Comparison of ENCODE assay signal across 10 mouse cellular contexts in the genomic region with DNA sequence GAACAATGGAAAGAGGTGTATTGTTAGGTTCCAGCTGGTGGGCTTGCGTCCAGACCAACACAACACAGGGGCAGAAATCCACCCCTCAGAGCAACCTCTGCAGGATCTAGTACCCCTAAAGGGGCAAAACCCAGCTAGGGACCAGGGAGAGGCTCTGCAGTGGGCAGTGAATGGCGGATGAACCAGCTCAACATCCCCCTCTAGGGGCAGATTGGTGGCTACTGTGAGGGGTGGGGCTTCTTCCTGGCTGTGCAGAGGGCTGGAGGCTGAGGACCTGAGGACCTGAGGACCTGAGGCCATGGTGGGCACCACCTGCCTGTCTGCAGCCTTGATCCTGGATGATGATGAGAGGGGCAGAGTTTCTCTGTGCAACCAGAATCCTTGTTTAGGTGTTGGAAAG. TPM values are rescaled to one million over a fixed set of nuclear protein-coding genes. Genes with fewer than 3 reads are reported as not detected.
A peak's percentile ranks its signal among the peaks of the same experiment; 100 is the strongest.
DNase-seq lines count a peak whose midpoint lies in the region; ATAC-seq and TF ChIP-seq lines count a peak whose summit lies in the region.
"Had no signal": no experiment of that assay in that cellular context is flagged by ENCODE, and none has a peak within 500 bp of the region (broad histone marks: within the 10 kb centered on the region; RNA-seq: fewer than 3 reads in every experiment).

No protein-coding gene starts in this region.

- 0 out of 2 replicates have a peak, but pooled peaks have one; percentile 23 for ATAC-seq in intestine, embryonic 16.5 days
- ATAC-seq in intestine, embryonic 15.5 days, result no peak

- no peak for TF ChIP-seq EP300 in CH12.LX (IDR thresholded peaks at IDR 0.05; ENCODE audit: low read length)

- H3K36me3 ChIP-seq in intestine, embryonic 16.5 days (ENCODE audit: control insufficient read depth, insufficient read depth, low read length), result no peaks in the 10 kb centered on the region
- H3K36me3 ChIP-seq in intestine, embryonic 15.5 days, result no peaks in the 10 kb centered on the region
- peaks cover 0 to 9% of the 10 kb centered on the region in 2 experiments for H3K36me3 ChIP-seq in CH12.LX (replicated peaks in 1 of 2; ENCODE audit: control insufficient read depth in 1 of 2, insufficient read depth in 1 of 2, low read length in 1 of 2)
- H3K36me3 ChIP-seq: midbrain, embryonic 12.5 days had no signal

- H3K9ac ChIP-seq in intestine, embryonic 16.5 days (ENCODE audit: low read depth, low read length), result no peak overlapping the region
- H3K9ac ChIP-seq in intestine, embryonic 15.5 days, result no peak overlapping the region
- H3K9ac ChIP-seq in CH12.LX (ENCODE audit: insufficient read depth, low read depth), result no peak overlapping the region
- H3K9ac ChIP-seq: midbrain, embryonic 12.5 days had no signal

- no peaks in the 10 kb centered on the region for H3K27me3 ChIP-seq in intestine, embryonic 16.5 days (replicated peaks; ENCODE audit: control insufficient read depth, insufficient read depth, low read length)
- H3K27me3 ChIP-seq in intestine, embryonic 15.5 days (replicated peaks), result no peaks in the 10 kb centered on the region
- no peaks in the 10 kb centered on the region for H3K27me3 ChIP-seq in CH12.LX (replicated peaks)
- H3K27me3 ChIP-seq: midbrain, embryonic 12.5 days had no signal

- no peaks in the 10 kb centered on the region for H3K79me2 ChIP-seq in CH12.LX (replicated peaks; ENCODE audit: control insufficient read depth, extremely low read depth, insufficient read depth, poor library complexity, severe bottlenecking)

- in situ Hi-C loops in CH12.LX (cut with MboI; ENCODE audit: low pct_ligation_motif_present, low pct_unique_long_range_greater_than_20kb, low sequenced_read_pairs), result loop anchor here (25.0 kb wide), 1 partner anchor 331 kb away; a partner anchor contains a TSS

- H3K4me3 ChIP-seq in intestine, embryonic 16.5 days (ENCODE audit: low read length), result no peak overlapping the region
- no peak overlapping the region for H3K4me3 ChIP-seq in intestine, embryonic 15.5 days (replicated peaks)
- no peak overlapping the region for H3K4me3 ChIP-seq in CH12.LX (replicated peaks in 1 of 3; ENCODE audit: low read depth in 2 of 3, low read length in 2 of 3, poor library complexity in 1 of 3)
- H3K4me3 ChIP-seq: erythroblast, embryonic 14.5 days; midbrain, embryonic 12.5 days had no signal

- no peak for TF ChIP-seq POLR2A in CH12.LX (IDR thresholded peaks at IDR 0.05; ENCODE audit: low read depth, low read length)

- TF ChIP-seq CTCF in CH12.LX (conservative IDR thresholded peaks at IDR 0.05 in 1 of 2, IDR thresholded peaks at IDR 0.05 in 1 of 2; ENCODE audit: low read depth in 2 of 2, low read length in 2 of 2), result peak in 1 of 2 experiments; percentile 54; a peak in 3 of 4 replicates

- 32% methylated on average over 2 of the region's 2 CpGs for WGBS in intestine, embryonic 16.5 days
- 27% methylated on average over 2 of the region's 2 CpGs for WGBS in intestine, embryonic 15.5 days

- H3K9me3 ChIP-seq in intestine, embryonic 16.5 days (ENCODE audit: control insufficient read depth, low read length), result no peaks in the 10 kb centered on the region
- no peaks in the 10 kb centered on the region for H3K9me3 ChIP-seq in intestine, embryonic 15.5 days
- no peaks in the 10 kb centered on the region for H3K9me3 ChIP-seq in CH12.LX (replicated peaks; ENCODE audit: low read length)
- H3K9me3 ChIP-seq: midbrain, embryonic 12.5 days had no signal

- H3K4me2 ChIP-seq in intestine, embryonic 16.5 days (ENCODE audit: low read depth, low read length), result no peak overlapping the region
- no peak overlapping the region for H3K4me2 ChIP-seq in intestine, embryonic 15.5 days (replicated peaks)
- no peak overlapping the region for H3K4me2 ChIP-seq in CH12.LX (ENCODE audit: insufficient read depth, low read depth, poor library complexity, severe bottlenecking)
- H3K4me2 ChIP-seq: midbrain, embryonic 12.5 days had no signal

- peak; percentile 22 for DNase-seq in CH12.LX (ENCODE audit: extremely low read depth)
- DNase-seq in c-Kit-positive CD71-positive TER-119-negative erythroid progenitor cells, embryonic 14.5 days (ENCODE audit: low read depth), result peak; percentile 10
- DNase-seq in mesoderm, embryonic 11.5 days (ENCODE audit: low read depth, low spot score), result peak; percentile 25
- no peak for DNase-seq in urinary bladder, postnatal 25 days (ENCODE audit: low spot score)
- no peak for DNase-seq in gastrocnemius, postnatal 10 days
- no peak for DNase-seq in kidney, postnatal 10 days

- no peak overlapping the region for H3K27ac ChIP-seq in intestine, embryonic 16.5 days (ENCODE audit: low read length)
- H3K27ac ChIP-seq in intestine, embryonic 15.5 days, result no peak overlapping the region
- no peak overlapping the region for H3K27ac ChIP-seq in CH12.LX (ENCODE audit: insufficient read depth, low read depth)
- H3K27ac ChIP-seq: midbrain, embryonic 12.5 days had no signal

- dilution Hi-C loops in CH12.LX (cut with MboI; ENCODE audit: extremely low pct_ligation_motif_present, extremely low pct_unique_long_range_greater_than_20kb, low sequenced_read_pairs), result no loop called here

- no peaks in the 10 kb centered on the region for H3K4me1 ChIP-seq in intestine, embryonic 16.5 days (ENCODE audit: control insufficient read depth, insufficient read depth, low read length)
- no peaks in the 10 kb centered on the region for H3K4me1 ChIP-seq in intestine, embryonic 15.5 days (replicated peaks)
- no peaks in the 10 kb centered on the region for H3K4me1 ChIP-seq in CH12.LX (ENCODE audit: control insufficient read depth in 1 of 2, insufficient read depth in 2 of 2)
- H3K4me1 ChIP-seq: midbrain, embryonic 12.5 days had no signal

- peak; percentile 21 for TF ChIP-seq RAD21 in CH12.LX (IDR thresholded peaks at IDR 0.05; ENCODE audit: low read depth, low read length)

TF ChIP-seq in CH12.LX, 34 proteins besides CTCF, POLR2A, EP300 and RAD21:
- TF ChIP-seq MAZ (IDR thresholded peaks at IDR 0.05; ENCODE audit: low read depth, low read length), result no peak
- TF ChIP-seq UBTF (IDR thresholded peaks at IDR 0.05; ENCODE audit: low read depth, low read length), result no peak
- TF ChIP-seq ZC3H11A (IDR thresholded peaks at IDR 0.05; ENCODE audit: low read depth, low read length), result no peak
- no peak for TF ChIP-seq CHD1 (IDR thresholded peaks at IDR 0.05; ENCODE audit: low read depth, low read length)
- 0 out of 2 replicates have a peak, but pooled peaks have one; percentile 12 for TF ChIP-seq ELF1 (IDR thresholded peaks at IDR 0.05; ENCODE audit: low read depth, low read length)
- no peak for TF ChIP-seq NRF1 (IDR thresholded peaks at IDR 0.05; ENCODE audit: low read depth, low read length)

RNA-seq across cellular contexts. Expression of a gene that starts 35.8 kb away (rescaled TPM):
- 48.0 and 49.6 TPM in 2 replicates for polyA plus RNA-seq in intestine, embryonic 16.5 days (2015; fragmentation: Nextera tagmentation; extraction: Ambion mirVana)
- 51.7 and 52.7 TPM in 2 replicates for polyA plus RNA-seq in intestine, embryonic 15.5 days (2015; fragmentation: Nextera tagmentation; extraction: Ambion mirVana)
- total RNA-seq in CH12.LX (2012; rRNA removed), result 27.9 and 29.2 TPM in 2 replicates
- total RNA-seq in CH12.LX (2014; rRNA removed), result 25.1 and 26.6 TPM in 2 replicates
- polyA plus RNA-seq in CH12.LX (2012; ENCODE audit: insufficient read length, low read depth), result 32.9 and 33.4 TPM in 2 replicates
- total RNA-seq in gastrocnemius, postnatal 10 days (2021), result 10 to 100 TPM; 52.0 to 56.6 TPM

RNA-seq across cellular contexts. Expression of a gene that starts 36.1 kb away (rescaled TPM):
- polyA plus RNA-seq in intestine, embryonic 16.5 days (2015; fragmentation: Nextera tagmentation; extraction: Ambion mirVana), result 0.15 and 0.32 TPM in 2 replicates
- polyA plus RNA-seq in intestine, embryonic 15.5 days (2015; fragmentation: Nextera tagmentation; extraction: Ambion mirVana), result 0.26 and 0.30 TPM in 2 replicates
- total RNA-seq in CH12.LX (2012; rRNA removed) (0.08 and 0.21 TPM in 2 replicates), CH12.LX (2014; rRNA removed) (0.16 and 0.22 TPM in 2 replicates)
- 0.26 TPM in 1 of 2 replicates, not detected in the other for polyA plus RNA-seq in CH12.LX (2012; ENCODE audit: insufficient read length, low read depth)
- total RNA-seq in gastrocnemius, postnatal 10 days (2021), result 1 to 10 TPM; 1.1 to 1.5 TPM
- polyA plus RNA-seq: erythroblast, embryonic 14.5 days had no signal

RNA-seq across cellular contexts. Expression of a gene that starts 58.8 kb away (rescaled TPM):
- polyA plus RNA-seq in intestine, embryonic 16.5 days (2015; fragmentation: Nextera tagmentation; extraction: Ambion mirVana), result 164 and 184 TPM in 2 replicates
- polyA plus RNA-seq in intestine, embryonic 15.5 days (2015; fragmentation: Nextera tagmentation; extraction: Ambion mirVana), result 196 and 228 TPM in 2 replicates
- total RNA-seq in CH12.LX (2012; rRNA removed) (85.4 and 111 TPM in 2 replicates), CH12.LX (2014; rRNA removed) (263 and 284 TPM in 2 replicates)
- polyA plus RNA-seq in CH12.LX (2012; ENCODE audit: insufficient read length, low read depth), result 117 and 148 TPM in 2 replicates
- total RNA-seq in gastrocnemius, postnatal 10 days (2021), result 10 to 100 TPM; 17.9 to 24.6 TPM

Comparison
In these comparisons a context has a peak if more than half of its experiments do, and no peak if none do; other contexts are left out.
1. DNase-seq: peak in CH12.LX (single experiment), c-Kit-positive CD71-positive TER-119-negative erythroid progenitor cells, embryonic 14.5 days (single experiment) and mesoderm, embryonic 11.5 days (single experiment); none in urinary bladder, postnatal 25 days (single experiment), gastrocnemius, postnatal 10 days (single experiment) and kidney, postnatal 10 days (single experiment).